Mouse (Mus musculus): ENCODE data around the gene Fubp3.
"Not testable (repeated sequence)": the region's sequence is repeated elsewhere in the genome, so short reads cannot be mapped to it uniquely, and the experiment has no call there.

DNA sequence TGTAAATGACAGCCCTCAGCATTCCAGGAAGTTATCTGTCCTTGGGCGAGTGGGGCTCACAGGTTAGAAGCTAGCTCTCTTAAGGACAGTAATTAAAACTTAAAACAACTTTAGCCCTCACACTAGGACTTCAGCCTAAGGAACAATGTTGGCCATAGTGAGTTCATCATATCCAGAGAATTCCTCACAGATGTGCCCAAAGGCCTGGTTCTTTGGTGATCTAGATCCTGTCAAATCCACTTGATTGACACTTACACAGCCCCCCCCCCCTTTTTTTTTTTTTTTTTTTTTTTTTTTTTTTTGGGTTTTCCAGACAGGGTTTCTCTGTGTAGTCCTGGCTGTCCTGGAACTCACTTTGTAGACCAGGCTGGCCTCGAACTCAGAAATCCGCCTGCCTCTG, 21.1 kb upstream of the Fubp3 start:
- not testable (repeated sequence) for TF ChIP-seq MAX (IDR thresholded peaks at IDR 0.05); CTCF (IDR thresholded peaks at IDR 0.05; ENCODE audit: control insufficient read depth, insufficient read depth, insufficient read length); MYOD1 (IDR thresholded peaks at IDR 0.05; ENCODE audit: control insufficient read depth, insufficient read length, low read depth); FOSL1 (IDR thresholded peaks at IDR 0.05; ENCODE audit: insufficient read depth, low read length, poor library complexity, severe bottlenecking); USF1 (IDR thresholded peaks at IDR 0.05; ENCODE audit: low read depth)
